Mouse (Mus musculus): ENCODE measurements at regions not wholly inside any gene's neighbourhood (a gene's known extent, or its start where the extent isn't known, plus 50 kb on each side); places are given as distances from the start of the nearest gene placed in this dataset.

DNA sequence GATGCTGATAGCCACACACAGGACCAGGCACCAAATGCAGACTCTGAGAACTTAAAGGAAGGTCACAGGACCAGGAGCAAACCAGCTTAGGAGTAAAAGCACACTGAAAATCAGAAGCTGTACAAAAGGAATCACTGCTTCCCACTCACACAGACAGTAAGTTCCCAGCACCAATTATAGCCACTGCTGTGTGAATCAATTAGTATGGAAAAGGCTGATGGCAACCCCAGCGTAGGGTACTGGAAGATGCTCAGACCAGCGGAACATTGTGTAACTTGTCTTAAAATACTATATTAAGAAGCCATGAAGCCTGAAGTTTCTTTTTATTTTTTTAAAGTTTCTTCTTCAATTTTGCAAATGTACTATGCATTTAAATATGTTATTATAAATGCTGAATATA is 115.8 kb downstream of the Lnpk start:
- 90% methylated on average over 2 of the region's 2 CpGs for WGBS
- Histone ChIP-seq H3K4me3 (replicated peaks; ENCODE audit: control insufficient read depth, low read depth, low read length) (no peak overlapping the region), H3K27ac (ENCODE audit: control insufficient read depth, insufficient read depth, low read depth, low read length, poor library complexity) (no peak overlapping the region), H3K4me1 (ENCODE audit: control insufficient read depth, insufficient read depth, low read length) (no peaks in the 10 kb centered on the region)
- TF ChIP-seq POLR2A (IDR thresholded peaks at IDR 0.05; ENCODE audit: borderline replicate concordance, control insufficient read depth, low read depth, low read length) (no peak), CTCF (IDR thresholded peaks at IDR 0.05; ENCODE audit: control insufficient read depth, insufficient read depth, low read length) (no peak)

DNA sequence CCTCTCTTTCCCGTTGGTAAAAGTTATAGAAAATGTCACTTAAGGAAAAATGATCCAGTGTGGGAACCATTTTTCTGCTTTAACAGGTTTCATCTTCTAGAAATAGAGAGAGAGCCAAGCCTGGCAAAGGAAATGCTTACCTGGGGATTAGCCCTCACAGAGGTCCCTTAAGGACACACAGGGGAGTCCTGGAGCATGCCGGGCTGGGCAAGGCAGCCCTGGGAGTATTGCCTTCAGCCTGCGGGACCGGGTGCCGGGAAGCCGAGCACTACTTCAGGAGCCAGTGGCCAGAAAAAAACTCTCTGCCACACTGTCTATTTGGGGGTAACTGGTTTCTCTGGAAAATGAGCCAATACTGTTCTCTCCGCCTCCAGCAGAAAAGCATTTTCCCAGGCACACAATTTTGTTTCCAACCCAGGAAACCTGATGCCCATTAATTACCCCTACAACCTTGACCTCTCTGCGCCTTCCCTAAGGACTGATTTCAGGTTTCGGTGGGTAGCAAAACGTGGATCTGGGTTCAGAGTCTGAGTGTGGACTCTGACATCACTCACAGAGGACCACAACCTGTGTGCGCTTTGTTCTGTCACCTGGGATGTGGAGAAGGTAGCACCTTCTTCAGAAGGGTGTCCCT is 117.9 kb downstream of the Lnpk start:
- TF ChIP-seq POLR2A (IDR thresholded peaks at IDR 0.05; ENCODE audit: borderline replicate concordance, control insufficient read depth, low read depth, low read length) (no peak), CTCF (IDR thresholded peaks at IDR 0.05; ENCODE audit: control insufficient read depth, insufficient read depth, low read length) (no peak)
- Histone ChIP-seq H3K4me3 (replicated peaks; ENCODE audit: control insufficient read depth, low read depth, low read length) (no peak overlapping the region), H3K27ac (ENCODE audit: control insufficient read depth, insufficient read depth, low read depth, low read length, poor library complexity) (no peak overlapping the region), H3K4me1 (ENCODE audit: control insufficient read depth, insufficient read depth, low read length) (no peaks in the 10 kb centered on the region)
- 67% methylated on average over 11 of the region's 11 CpGs for WGBS

DNA sequence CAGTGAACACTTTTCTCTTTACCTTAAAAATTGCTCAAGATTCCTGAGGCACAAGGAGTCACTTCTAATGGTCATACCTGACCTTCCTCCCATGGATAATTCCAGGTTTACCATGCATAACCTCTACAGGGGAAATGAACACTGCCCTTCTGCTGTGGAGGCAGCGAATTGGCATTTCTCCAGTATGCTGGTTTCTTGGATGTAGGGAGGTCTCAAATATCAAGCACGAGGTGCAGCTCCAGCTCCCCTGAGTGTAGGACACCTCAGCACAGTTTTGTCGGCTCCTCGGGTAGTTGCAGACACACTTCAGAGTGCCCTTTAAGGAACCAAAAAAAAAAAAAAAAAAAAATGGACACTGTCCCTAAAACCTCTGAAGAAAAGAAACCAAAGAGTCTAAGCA is 124.8 kb downstream of the Lnpk start:
- no peak for TF ChIP-seq CTCF (IDR thresholded peaks at IDR 0.05; ENCODE audit: control insufficient read depth, insufficient read depth, low read length)
- TF ChIP-seq POLR2A (IDR thresholded peaks at IDR 0.05; ENCODE audit: borderline replicate concordance, control insufficient read depth, low read depth, low read length): no peak
- Histone ChIP-seq H3K27ac (ENCODE audit: control insufficient read depth, insufficient read depth, low read depth, low read length, poor library complexity) (no peak overlapping the region), H3K4me1 (ENCODE audit: control insufficient read depth, insufficient read depth, low read length) (no peaks in the 10 kb centered on the region; the same call in 1 of the 2 replicates), H3K4me3 (replicated peaks; ENCODE audit: control insufficient read depth, low read depth, low read length) (no peak overlapping the region)
- 62% methylated on average over 4 of the region's 4 CpGs for WGBS

DNA sequence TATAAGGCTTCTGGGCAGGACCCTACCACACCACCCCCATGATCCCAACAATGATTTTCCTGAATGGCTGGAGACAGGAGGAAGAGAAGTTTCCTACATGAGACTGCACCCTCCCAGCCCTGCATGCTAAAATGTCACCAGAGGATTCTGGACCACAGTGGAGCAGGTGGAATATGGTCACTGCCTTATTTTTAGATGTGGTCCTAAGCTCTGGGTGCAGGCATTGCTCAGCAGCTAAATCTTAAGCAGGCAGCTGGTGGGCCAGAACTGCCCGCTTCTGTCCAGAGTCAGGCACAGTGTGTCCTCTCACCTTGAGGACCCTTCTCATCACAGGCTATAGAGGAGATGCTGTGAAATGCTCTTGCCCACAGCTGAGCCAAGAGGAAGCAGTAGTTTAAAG is 126.6 kb downstream of the Lnpk start:
- H3K4me1 ChIP-seq (ENCODE audit: control insufficient read depth, insufficient read depth, low read length): no peaks in the 10 kb centered on the region; the same call in 1 of the 2 replicates
- H3K27ac ChIP-seq (ENCODE audit: control insufficient read depth, insufficient read depth, low read depth, low read length, poor library complexity): no peak overlapping the region
- H3K4me3 ChIP-seq (replicated peaks; ENCODE audit: control insufficient read depth, low read depth, low read length): no peak overlapping the region
- TF ChIP-seq CTCF (IDR thresholded peaks at IDR 0.05; ENCODE audit: control insufficient read depth, insufficient read depth, low read length): no peak
- no peak for TF ChIP-seq POLR2A (IDR thresholded peaks at IDR 0.05; ENCODE audit: borderline replicate concordance, control insufficient read depth, low read depth, low read length)
- WGBS: 91% methylated on average over 1 of the region's 1 CpGs

DNA sequence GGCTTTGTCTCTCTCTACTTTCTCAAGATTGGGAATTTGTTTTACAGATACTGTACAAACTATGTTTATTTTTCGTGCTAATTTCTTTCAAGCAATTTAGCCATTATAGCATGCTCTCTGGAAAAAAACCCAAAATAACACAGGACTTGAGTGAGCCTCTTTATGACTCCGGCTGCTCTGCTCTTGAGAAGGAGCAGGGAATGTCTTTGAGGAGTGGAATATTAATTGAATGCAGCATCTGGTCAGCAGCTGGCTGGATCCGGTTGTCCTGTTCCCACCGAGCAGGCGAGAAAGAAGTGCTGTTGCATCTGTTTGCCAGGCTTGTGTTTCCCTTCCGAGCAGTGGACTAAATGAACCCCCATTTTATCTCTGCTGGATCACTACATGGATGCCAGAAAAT is 127.7 kb downstream of the Lnpk start:
- no peak for TF ChIP-seq CTCF (IDR thresholded peaks at IDR 0.05; ENCODE audit: control insufficient read depth, insufficient read depth, low read length)
- no peak for TF ChIP-seq POLR2A (IDR thresholded peaks at IDR 0.05; ENCODE audit: borderline replicate concordance, control insufficient read depth, low read depth, low read length)
- no peak overlapping the region for H3K27ac ChIP-seq (ENCODE audit: control insufficient read depth, insufficient read depth, low read depth, low read length, poor library complexity)
- WGBS: 72% methylated on average over 6 of the region's 6 CpGs

DNA sequence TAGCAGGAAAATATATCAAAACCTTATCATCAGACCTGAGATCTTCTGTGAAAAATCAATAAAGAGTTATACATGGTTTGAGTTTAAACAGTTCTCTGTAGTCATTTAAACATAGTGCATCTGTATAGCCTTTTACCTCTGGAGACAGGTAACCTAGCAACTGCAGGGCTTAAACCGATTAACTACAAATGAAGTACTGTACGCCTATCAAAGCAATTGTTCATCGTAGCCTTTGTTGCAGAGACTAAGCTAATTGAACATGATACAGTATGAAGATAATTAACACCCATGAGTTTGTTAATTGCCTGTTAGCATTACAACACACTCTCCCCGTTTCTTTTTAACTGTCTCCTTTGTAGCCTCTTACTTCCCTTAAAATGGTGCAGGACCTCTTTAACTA is 128.2 kb downstream of the Lnpk start:
- no peaks in the 10 kb centered on the region; the same call in 1 of the 2 replicates for H3K4me1 ChIP-seq (ENCODE audit: control insufficient read depth, insufficient read depth, low read length)
- 71% methylated on average over 4 of the region's 4 CpGs for WGBS
- TF ChIP-seq POLR2A (IDR thresholded peaks at IDR 0.05; ENCODE audit: borderline replicate concordance, control insufficient read depth, low read depth, low read length) (no peak), CTCF (IDR thresholded peaks at IDR 0.05; ENCODE audit: control insufficient read depth, insufficient read depth, low read length) (no peak)
- no peak overlapping the region for H3K4me3 ChIP-seq (replicated peaks; ENCODE audit: control insufficient read depth, low read depth, low read length)
- no peak overlapping the region for H3K27ac ChIP-seq (ENCODE audit: control insufficient read depth, insufficient read depth, low read depth, low read length, poor library complexity)

More for the DNA sequence above, 127.7 kb downstream of the Lnpk start:
- no peak overlapping the region for H3K4me3 ChIP-seq (replicated peaks; ENCODE audit: control insufficient read depth, low read depth, low read length)
- no peaks in the 10 kb centered on the region; the same call in 1 of the 2 replicates for H3K4me1 ChIP-seq (ENCODE audit: control insufficient read depth, insufficient read depth, low read length)

DNA sequence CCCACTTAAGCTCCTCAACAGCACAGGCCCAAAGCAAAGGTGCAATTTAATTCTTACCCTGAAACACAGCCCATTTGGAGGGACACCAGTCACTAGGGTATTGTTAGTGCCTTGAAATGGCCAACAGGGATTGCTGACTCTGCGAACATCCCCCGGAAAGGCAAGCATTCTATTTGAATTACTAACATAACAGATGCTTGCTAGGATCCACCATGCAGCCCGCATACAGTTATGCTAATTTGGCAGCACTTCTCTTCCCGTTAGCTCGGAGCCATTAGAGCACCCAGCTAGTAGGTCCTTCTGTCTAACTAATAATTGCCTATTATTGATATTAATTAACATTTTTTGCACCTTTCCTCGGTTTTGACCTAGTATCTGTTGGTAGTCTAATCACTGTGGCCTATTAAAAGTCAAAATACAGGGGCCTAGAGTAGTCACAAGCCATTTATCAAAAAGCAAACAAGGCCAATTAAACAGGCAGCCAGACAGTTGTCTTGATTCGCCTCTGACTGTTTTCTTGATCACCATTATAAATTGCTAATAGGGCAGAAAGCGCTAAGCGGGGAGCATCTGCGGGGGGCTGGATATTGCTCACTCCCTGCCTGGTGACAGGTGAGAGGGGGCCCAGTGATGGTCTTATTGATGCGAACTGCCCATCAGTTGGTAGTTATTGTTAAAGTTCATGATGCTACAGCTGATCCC is 129.0 kb downstream of the Lnpk start:
- H3K27ac ChIP-seq (ENCODE audit: control insufficient read depth, insufficient read depth, low read depth, low read length, poor library complexity): no peak overlapping the region
- H3K4me3 ChIP-seq (replicated peaks; ENCODE audit: control insufficient read depth, low read depth, low read length): no peak overlapping the region
- H3K4me1 ChIP-seq (ENCODE audit: control insufficient read depth, insufficient read depth, low read length): no peaks in the 10 kb centered on the region; the same call in 1 of the 2 replicates
- WGBS: 79% methylated on average over 11 of the region's 11 CpGs
- TF ChIP-seq CTCF (IDR thresholded peaks at IDR 0.05; ENCODE audit: control insufficient read depth, insufficient read depth, low read length): no peak
- no peak for TF ChIP-seq POLR2A (IDR thresholded peaks at IDR 0.05; ENCODE audit: borderline replicate concordance, control insufficient read depth, low read depth, low read length)

DNA sequence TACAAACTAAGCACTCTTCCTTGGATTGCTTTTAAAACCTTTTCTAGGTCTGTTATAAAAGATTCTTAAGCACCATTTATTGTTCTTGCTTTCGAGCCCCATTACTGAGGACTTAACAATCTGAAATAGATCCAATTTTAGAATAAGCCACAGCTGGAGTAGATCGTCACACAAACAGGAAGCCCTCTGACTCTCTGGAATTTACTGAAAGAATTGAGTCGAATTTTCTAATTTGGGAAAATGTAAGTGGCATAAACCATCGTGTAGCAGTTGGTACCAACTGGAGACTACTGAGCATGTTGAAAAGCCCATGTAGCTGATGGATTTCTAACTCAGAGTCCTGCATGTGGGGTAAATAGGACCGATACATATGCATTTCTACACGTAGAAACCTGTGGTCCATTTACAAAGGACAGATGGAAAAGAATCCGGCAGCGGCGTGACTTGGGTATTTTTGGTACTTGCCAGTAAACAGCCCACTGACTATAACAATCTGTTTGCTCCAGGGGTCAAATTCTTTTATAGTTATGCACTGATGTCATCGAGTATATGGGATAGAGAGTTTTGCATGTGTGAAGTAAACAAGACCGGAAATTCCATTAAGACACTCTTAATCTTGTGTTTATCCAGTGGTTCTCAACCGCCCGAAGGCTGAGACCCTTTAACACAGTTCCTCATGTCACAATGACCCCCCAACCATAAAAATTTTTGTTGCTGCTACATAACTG is 143.9 kb downstream of the Lnpk start:
- TF ChIP-seq CTCF (IDR thresholded peaks at IDR 0.05; ENCODE audit: control insufficient read depth, insufficient read depth, low read length) (no peak), POLR2A (IDR thresholded peaks at IDR 0.05; ENCODE audit: borderline replicate concordance, control insufficient read depth, low read depth, low read length) (no peak)
- WGBS: 71% methylated on average over 13 of the region's 13 CpGs
- Histone ChIP-seq H3K4me3 (replicated peaks; ENCODE audit: control insufficient read depth, low read depth, low read length) (no peak overlapping the region), H3K27ac (ENCODE audit: control insufficient read depth, insufficient read depth, low read depth, low read length, poor library complexity) (no peak overlapping the region), H3K4me1 (ENCODE audit: control insufficient read depth, insufficient read depth, low read length) (no peaks in the 10 kb centered on the region)

Measured in bone marrow, adult 2 months (tissue).